Mouse (Mus musculus) midbrain, embryonic 12.5 days (tissue): ENCODE data around the gene Tex35. TPM values are rescaled to one million over a fixed set of nuclear protein-coding genes. Genes with fewer than 3 reads are reported as not detected.

Experiments used
- ATAC-seq: fragments of 200-750 bp; cut with Nextera tagmentation; 2 replicates; pipeline ENCODE4 v1.8.0; 2017; ENCODE audit warnings: low read depth, moderate TSS enrichment, moderate library complexity; ENCODE audit not compliant: low FRiP score
- H3K27ac ChIP-seq: fragments of 300-500 bp; sonication (generic); replicated peaks from 2 replicates; pipeline ENCODE4 v1.5.1; 2016; ENCODE audit warnings: mild to moderate bottlenecking
- H3K27me3 ChIP-seq: fragments of 300-500 bp; sonication (generic); 2 replicates; pipeline ENCODE4 v1.6.1; 2016; ENCODE audit warnings: mild to moderate bottlenecking
- H3K36me3 ChIP-seq: fragments of 300-500 bp; sonication (generic); 2 replicates; pipeline ENCODE4 v1.6.1; 2016
- H3K4me1 ChIP-seq: fragments of 300-500 bp; sonication (generic); 2 replicates; pipeline ENCODE4 v1.6.1; 2016
- H3K4me2 ChIP-seq: fragments of 300-500 bp; sonication (generic); replicated peaks from 2 replicates; pipeline ENCODE4 v1.6.1; 2016; ENCODE audit warnings: mild to moderate bottlenecking, moderate library complexity
- H3K4me3 ChIP-seq: fragments of 300-500 bp; sonication (generic); 2 replicates; pipeline ENCODE4 v1.5.1; 2016; ENCODE audit warnings: mild to moderate bottlenecking
- H3K9ac ChIP-seq: fragments of 300-500 bp; sonication (generic); replicated peaks from 2 replicates; pipeline ENCODE4 v1.6.1; 2016; ENCODE audit warnings: mild to moderate bottlenecking, moderate library complexity
- H3K9me3 ChIP-seq: fragments of 300-500 bp; sonication (generic); 2 replicates; pipeline ENCODE4 v1.6.1; 2016; ENCODE audit warnings: mild to moderate bottlenecking
- WGBS: fragments of 180-500 bp; shearing (Covaris S2); methylation state at CpG from one replicate; pipeline ENCODE4 v1.1.7; 2016; 5-methylcytosine and 5-hydroxymethylcytosine counted together
- polyA plus RNA-seq: library from polyadenylated mRNA; unstranded; fragments of >200 nt; fragmentation: Nextera tagmentation; extraction: Ambion mirVana; gene quantifications from 2 replicates; pipeline ENCODE4 v1.2.1, GENCODE M21; 2016

Tex35 gene
- polyA plus RNA-seq: not detected in 2 replicates

- Histone ChIP-seq H3K9ac (no peak within 1 kb of the TSS), H3K27me3 (no peaks in the 10 kb centered on the region), H3K36me3 (no peaks in the 10 kb centered on the region), H3K9me3 (no peaks in the 10 kb centered on the region), H3K4me1 (no peaks in the 10 kb centered on the region; the same call in 1 of the 2 replicates), H3K4me2 (no peak within 1 kb of the TSS), H3K27ac (no peak within 1 kb of the TSS), H3K4me3 (no peak within 1 kb of the TSS)
- 92% methylated on average over 4 of the region's 4 CpGs for WGBS
- no peak for ATAC-seq
Observed at GRCm38 (mm10) chr1:157108580-157108979, at the start of gene Tex35. Tex35 (minus strand) TSS chr1:157108680.

- ATAC-seq: no peak
Observed at GRCm38 (mm10) chr1:157153781-157154180, 45.3 kb upstream of the Tex35 start.

GRCm38 (mm10) chr1:157150107-157150506 is 41.6 kb upstream of the Tex35 start:
- no peaks in the 10 kb centered on the region for H3K27me3 ChIP-seq
- no peak overlapping the region for H3K27ac ChIP-seq
- H3K36me3 ChIP-seq: peaks cover 20% of the 10 kb centered on the region
- no peak for ATAC-seq
- H3K9me3 ChIP-seq: no peaks in the 10 kb centered on the region
- H3K4me3 ChIP-seq: no peak overlapping the region
- H3K4me1 ChIP-seq: peaks cover 7% of the 10 kb centered on the region
- no peak overlapping the region for H3K4me2 ChIP-seq
- 89% methylated on average over 1 of the region's 1 CpGs for WGBS
- no peak overlapping the region for H3K9ac ChIP-seq

More at GRCm38 (mm10) chr1:157153781-157154180, 45.3 kb upstream of the Tex35 start:
- Histone ChIP-seq H3K4me1 (peaks cover 10% of the 10 kb centered on the region), H3K9ac (no peak overlapping the region), H3K27me3 (no peaks in the 10 kb centered on the region), H3K36me3 (peaks cover 21% of the 10 kb centered on the region), H3K27ac (no peak overlapping the region), H3K9me3 (no peaks in the 10 kb centered on the region), H3K4me3 (no peak overlapping the region), H3K4me2 (no peak overlapping the region)

- no peak for ATAC-seq
- H3K36me3 ChIP-seq: peaks cover 44% of the 10 kb centered on the region
- H3K27me3 ChIP-seq: no peaks in the 10 kb centered on the region
- no peak overlapping the region for H3K27ac ChIP-seq
- no peaks in the 10 kb centered on the region for H3K9me3 ChIP-seq
- no peak overlapping the region for H3K4me2 ChIP-seq
- 96% methylated on average over 3 of the region's 3 CpGs for WGBS
- no peak overlapping the region for H3K9ac ChIP-seq
- H3K4me3 ChIP-seq: no peak overlapping the region
- H3K4me1 ChIP-seq: no peaks in the 10 kb centered on the region
Observed at GRCm38 (mm10) chr1:157144621-157145020, 36.1 kb upstream of the Tex35 start.

GRCm38 (mm10) chr1:157143326-157143932 is 34.9 kb upstream of the Tex35 start:
- H3K36me3 ChIP-seq: peaks cover 48% of the 10 kb centered on the region
- no peaks in the 10 kb centered on the region for H3K27me3 ChIP-seq
- no peaks in the 10 kb centered on the region for H3K9me3 ChIP-seq
- WGBS: 71% methylated on average over 7 of the region's 7 CpGs
- no peak for ATAC-seq
- no peak overlapping the region for H3K27ac ChIP-seq
- H3K4me2 ChIP-seq: no peak overlapping the region
- no peaks in the 10 kb centered on the region for H3K4me1 ChIP-seq
- no peak overlapping the region for H3K9ac ChIP-seq
- H3K4me3 ChIP-seq: no peak overlapping the region

GRCm38 (mm10) chr1:157141014-157141413 is 32.5 kb upstream of the Tex35 start:
- Histone ChIP-seq H3K36me3 (peaks cover 34% of the 10 kb centered on the region), H3K4me1 (no peaks in the 10 kb centered on the region), H3K4me3 (no peak overlapping the region), H3K4me2 (no peak overlapping the region), H3K9me3 (no peaks in the 10 kb centered on the region), H3K9ac (no peak overlapping the region), H3K27me3 (no peaks in the 10 kb centered on the region), H3K27ac (no peak overlapping the region)
- ATAC-seq: no peak
- 88% methylated on average over 3 of the region's 3 CpGs for WGBS

GRCm38 (mm10) chr1:157137854-157138241 is 29.4 kb upstream of the Tex35 start:
- WGBS: 88% methylated on average over 1 of the region's 1 CpGs
- H3K27ac ChIP-seq: no peak overlapping the region
- no peak overlapping the region for H3K9ac ChIP-seq
- no peak overlapping the region for H3K4me3 ChIP-seq
- H3K4me1 ChIP-seq: no peaks in the 10 kb centered on the region
- H3K4me2 ChIP-seq: no peak overlapping the region
- peaks cover 27% of the 10 kb centered on the region for H3K36me3 ChIP-seq
- no peak for ATAC-seq
- no peaks in the 10 kb centered on the region for H3K27me3 ChIP-seq
- no peaks in the 10 kb centered on the region for H3K9me3 ChIP-seq

- WGBS: 90% methylated on average over 9 of the region's 9 CpGs
- no peak for ATAC-seq
Observed at GRCm38 (mm10) chr1:157137132-157137853, 28.8 kb upstream of the Tex35 start.

GRCm38 (mm10) chr1:157128219-157128618 is 19.7 kb upstream of the Tex35 start:
- Histone ChIP-seq H3K4me3 (no peak overlapping the region), H3K4me1 (no peaks in the 10 kb centered on the region), H3K4me2 (no peak overlapping the region), H3K36me3 (0 out of 2 replicates have a peak, but pooled peaks cover 13% of the 10 kb centered on the region), H3K27ac (no peak overlapping the region), H3K9ac (no peak overlapping the region), H3K9me3 (no peaks in the 10 kb centered on the region), H3K27me3 (no peaks in the 10 kb centered on the region)
- WGBS: 94% methylated on average over 2 of the region's 2 CpGs
- no peak for ATAC-seq

More at GRCm38 (mm10) chr1:157137132-157137853, 28.8 kb upstream of the Tex35 start:
- no peak overlapping the region for H3K27ac ChIP-seq
- H3K36me3 ChIP-seq: peaks cover 27% of the 10 kb centered on the region
- no peak overlapping the region for H3K4me3 ChIP-seq
- no peaks in the 10 kb centered on the region for H3K4me1 ChIP-seq
- no peak overlapping the region for H3K9ac ChIP-seq
- H3K9me3 ChIP-seq: no peaks in the 10 kb centered on the region
- H3K4me2 ChIP-seq: no peak overlapping the region
- no peaks in the 10 kb centered on the region for H3K27me3 ChIP-seq

GRCm38 (mm10) chr1:157123836-157124235 is 15.4 kb upstream of the Tex35 start:
- Histone ChIP-seq H3K9me3 (no peaks in the 10 kb centered on the region), H3K4me2 (no peak overlapping the region), H3K4me3 (no peak overlapping the region), H3K27me3 (no peaks in the 10 kb centered on the region), H3K27ac (no peak overlapping the region), H3K4me1 (no peaks in the 10 kb centered on the region), H3K9ac (no peak overlapping the region), H3K36me3 (0 out of 2 replicates have a peak, but pooled peaks cover 8% of the 10 kb centered on the region)
- WGBS: 90% methylated on average over 3 of the region's 3 CpGs
- no peak for ATAC-seq

- Histone ChIP-seq H3K27ac (no peak overlapping the region), H3K4me3 (no peak overlapping the region), H3K27me3 (no peaks in the 10 kb centered on the region), H3K9ac (no peak overlapping the region), H3K4me2 (no peak overlapping the region), H3K9me3 (no peaks in the 10 kb centered on the region), H3K36me3 (no peaks in the 10 kb centered on the region), H3K4me1 (no peaks in the 10 kb centered on the region)
- no peak for ATAC-seq
- 91% methylated on average over 6 of the region's 6 CpGs for WGBS
Observed at GRCm38 (mm10) chr1:157119168-157119567, 10.7 kb upstream of the Tex35 start.

- no peak overlapping the region for H3K27ac ChIP-seq
Observed at GRCm38 (mm10) chr1:157117440-157117839, 9.0 kb upstream of the Tex35 start.

More at GRCm38 (mm10) chr1:157117440-157117839, 9.0 kb upstream of the Tex35 start:
- Histone ChIP-seq H3K4me2 (no peak overlapping the region), H3K4me1 (no peaks in the 10 kb centered on the region), H3K27me3 (no peaks in the 10 kb centered on the region), H3K9me3 (no peaks in the 10 kb centered on the region), H3K36me3 (no peaks in the 10 kb centered on the region), H3K4me3 (no peak overlapping the region), H3K9ac (no peak overlapping the region)
- WGBS: 89% methylated on average over 3 of the region's 3 CpGs
- ATAC-seq: no peak
